Mouse (Mus musculus): ENCODE data around the gene Mydgf. TPM values are rescaled to one million over a fixed set of nuclear protein-coding genes. Genes with fewer than 3 reads are reported as not detected.

Gene Mydgf
- 58.1 and 59.0 TPM in 2 replicates for total RNA-seq (2014; rRNA removed)
- polyA plus RNA-seq (2015; fragmentation: Nextera tagmentation; extraction: Ambion mirVana) = 86.6 and 86.9 TPM in 2 replicates

DNA sequence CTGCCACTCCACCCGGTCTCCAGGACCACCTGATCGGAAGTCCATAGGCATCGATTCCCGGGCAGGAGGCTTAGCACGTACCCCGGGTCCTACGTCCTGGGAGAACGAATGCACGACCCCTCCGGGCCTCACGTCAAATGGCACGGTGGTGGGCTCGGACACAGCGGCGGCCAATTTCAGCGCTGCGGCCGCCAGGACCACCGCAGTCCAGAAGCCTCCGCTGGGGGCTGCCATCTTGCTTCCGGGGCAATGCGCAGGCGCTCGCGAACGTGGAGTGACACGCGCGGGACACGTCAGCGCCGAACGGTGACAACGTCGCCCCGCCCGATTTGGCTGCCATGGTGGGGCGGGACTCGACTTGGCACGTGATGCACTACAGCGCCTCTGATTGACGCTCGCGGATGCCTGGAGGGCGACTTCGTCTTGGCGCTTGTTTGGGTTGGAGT lies at the start of gene Mydgf:
Gene Mydgf (minus strand): TSS at position 263 of the 446 bp plus-strand sequence.
- Histone ChIP-seq H3K36me3 (ENCODE audit: insufficient read depth, low read length) (peaks cover 39% of the 10 kb centered on the region), H3K4me2 (ENCODE audit: low read depth, low read length) (peak within 1 kb of the TSS; percentile 84), H3K9me3 (ENCODE audit: low read length) (no peaks in the 10 kb centered on the region), H3K27ac (peak within 1 kb of the TSS; percentile 77), H3K4me1 (ENCODE audit: insufficient read depth, low read length) (peaks cover 7% of the 10 kb centered on the region), H3K27me3 (ENCODE audit: insufficient read depth, low read length) (no peaks in the 10 kb centered on the region), H3K9ac (replicated peaks; ENCODE audit: low read length) (peak within 1 kb of the TSS; percentile 76), H3K4me3 (ENCODE audit: low read length) (peak within 1 kb of the TSS; percentile 79)
- TF ChIP-seq CTCF (IDR thresholded peaks at IDR 0.05; ENCODE audit: low read depth) = peak; percentile 34; the same call in 1 of the 2 replicates
- peak; percentile 93 for ATAC-seq
- DNase-seq (ENCODE audit: low spot score) = peak; percentile 98
- under 1% methylated on average over 47 of the region's 47 CpGs for WGBS

DNA sequence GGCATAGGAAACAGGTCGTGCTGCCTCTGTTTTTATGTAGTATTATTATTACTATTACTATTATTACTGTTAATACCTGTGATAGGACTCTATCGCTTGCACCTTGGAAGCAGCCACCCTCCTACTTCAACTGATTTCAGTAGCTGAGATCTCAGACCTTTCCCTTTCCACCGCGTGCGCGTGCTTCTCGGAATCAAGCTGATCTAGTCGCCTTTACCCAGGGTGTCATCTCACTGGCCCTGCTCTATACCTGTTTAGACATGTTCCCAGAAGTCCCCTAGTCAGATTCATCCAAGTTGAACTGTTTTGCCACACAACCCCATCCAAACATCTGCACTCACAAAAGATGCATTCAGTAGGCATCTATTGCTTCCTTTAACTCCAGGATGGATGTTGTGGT lies 49.7 kb upstream of the Mydgf start:
- DNase-seq (ENCODE audit: low spot score) = no peak
- TF ChIP-seq CTCF (IDR thresholded peaks at IDR 0.05; ENCODE audit: low read depth) = no peak
- H3K36me3 ChIP-seq (ENCODE audit: insufficient read depth, low read length) = no peaks in the 10 kb centered on the region
- H3K27ac ChIP-seq = no peak overlapping the region
- 40% methylated on average over 8 of the region's 8 CpGs for WGBS
- no peak overlapping the region for H3K9ac ChIP-seq (replicated peaks; ENCODE audit: low read length)
- peaks cover 10% of the 10 kb centered on the region for H3K4me1 ChIP-seq (ENCODE audit: insufficient read depth, low read length)
- H3K27me3 ChIP-seq (ENCODE audit: insufficient read depth, low read length) = no peaks in the 10 kb centered on the region
- peak; percentile 14; the same call in 1 of the 2 replicates for ATAC-seq
- H3K4me3 ChIP-seq (ENCODE audit: low read length) = 0 out of 2 replicates have a peak overlapping the region, but pooled peaks have one; percentile 8
- H3K4me2 ChIP-seq (ENCODE audit: low read depth, low read length) = peak overlapping the region; percentile 43
- H3K9me3 ChIP-seq (ENCODE audit: low read length) = no peaks in the 10 kb centered on the region

DNA sequence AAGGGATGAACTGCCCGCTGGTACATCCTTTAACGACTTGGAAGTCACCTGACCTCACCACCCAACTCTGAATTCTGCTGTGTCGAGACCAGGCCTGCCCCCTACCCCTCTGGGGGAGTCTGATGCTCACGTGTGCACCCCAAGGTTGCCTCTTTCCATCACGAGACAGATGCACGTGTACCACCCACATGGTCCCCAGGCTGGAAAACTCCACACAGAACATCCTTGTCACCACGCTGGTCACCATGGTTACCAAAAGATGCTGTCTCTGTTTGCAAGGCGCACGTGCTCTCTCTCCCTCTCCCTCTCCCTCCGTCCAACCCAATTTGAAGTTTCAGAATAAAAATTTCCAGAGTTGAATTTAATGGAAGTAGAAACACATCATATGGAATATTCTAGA lies 46.2 kb upstream of the Mydgf start:
- ATAC-seq (no peak), DNase-seq (ENCODE audit: low spot score) (no peak)
- peaks cover 10% of the 10 kb centered on the region for H3K4me1 ChIP-seq (ENCODE audit: insufficient read depth, low read length)
- H3K36me3 ChIP-seq (ENCODE audit: insufficient read depth, low read length) = no peaks in the 10 kb centered on the region
- H3K9me3 ChIP-seq (ENCODE audit: low read length) = no peaks in the 10 kb centered on the region
- H3K9ac ChIP-seq (replicated peaks; ENCODE audit: low read length) = no peak overlapping the region
- H3K27ac ChIP-seq = no peak overlapping the region
- no peaks in the 10 kb centered on the region for H3K27me3 ChIP-seq (ENCODE audit: insufficient read depth, low read length)
- no peak overlapping the region for H3K4me3 ChIP-seq (ENCODE audit: low read length)
- no peak overlapping the region for H3K4me2 ChIP-seq (ENCODE audit: low read depth, low read length)
- no peak for TF ChIP-seq CTCF (IDR thresholded peaks at IDR 0.05; ENCODE audit: low read depth)
- WGBS = 46% methylated on average over 10 of the region's 10 CpGs

DNA sequence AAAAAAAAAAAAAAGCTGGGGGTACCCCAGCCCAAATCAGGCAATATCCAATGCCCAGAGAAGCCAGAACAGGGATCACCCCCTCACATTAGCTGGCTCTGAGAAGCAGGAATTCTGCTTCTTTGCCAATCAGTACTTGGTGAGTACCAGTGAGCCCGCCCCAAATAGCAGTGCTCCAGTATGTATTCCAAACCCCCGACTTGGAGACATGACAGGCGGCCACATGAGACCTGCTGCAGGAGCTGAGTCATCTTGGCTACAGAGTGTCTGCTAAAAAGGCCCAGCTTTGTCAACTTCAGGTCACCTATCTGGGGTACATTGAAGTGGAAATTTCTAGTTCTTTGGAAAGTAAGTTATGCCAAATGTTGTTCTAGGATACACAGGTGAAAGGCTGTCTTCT lies 42.8 kb upstream of the Mydgf start:
- no peak overlapping the region for H3K4me3 ChIP-seq (ENCODE audit: low read length)
- H3K27me3 ChIP-seq (ENCODE audit: insufficient read depth, low read length) = no peaks in the 10 kb centered on the region
- ATAC-seq (no peak), DNase-seq (ENCODE audit: low spot score) (no peak)
- TF ChIP-seq CTCF (IDR thresholded peaks at IDR 0.05; ENCODE audit: low read depth) = no peak
- no peaks in the 10 kb centered on the region for H3K36me3 ChIP-seq (ENCODE audit: insufficient read depth, low read length)
- no peak overlapping the region for H3K4me2 ChIP-seq (ENCODE audit: low read depth, low read length)
- no peaks in the 10 kb centered on the region for H3K4me1 ChIP-seq (ENCODE audit: insufficient read depth, low read length)
- no peaks in the 10 kb centered on the region for H3K9me3 ChIP-seq (ENCODE audit: low read length)
- no peak overlapping the region for H3K27ac ChIP-seq
- 67% methylated on average over 3 of the region's 3 CpGs for WGBS
- H3K9ac ChIP-seq (replicated peaks; ENCODE audit: low read length) = no peak overlapping the region

DNA sequence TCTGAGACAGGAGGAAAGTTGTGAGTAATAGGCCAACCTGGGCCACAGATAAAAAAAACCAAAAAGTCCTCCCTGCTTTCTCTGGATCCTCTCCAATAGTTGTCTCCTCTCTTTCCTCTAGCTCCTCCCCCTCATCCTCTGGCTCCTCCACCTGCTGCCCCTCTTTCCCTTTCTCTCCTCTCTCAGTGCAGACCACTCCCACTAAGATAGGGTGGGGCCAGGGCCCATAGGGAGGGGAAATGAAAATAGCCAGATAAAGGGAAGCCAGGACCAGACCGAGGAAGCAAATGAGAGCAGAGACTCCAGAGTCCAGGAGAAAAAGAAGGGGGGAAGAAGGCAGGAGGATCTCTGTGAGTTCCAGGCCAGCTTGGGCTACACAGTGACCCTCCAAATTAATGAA lies 41.2 kb upstream of the Mydgf start:
- Histone ChIP-seq H3K4me3 (ENCODE audit: low read length) (no peak overlapping the region), H3K27ac (no peak overlapping the region), H3K4me2 (ENCODE audit: low read depth, low read length) (no peak overlapping the region), H3K36me3 (ENCODE audit: insufficient read depth, low read length) (no peaks in the 10 kb centered on the region), H3K9me3 (ENCODE audit: low read length) (no peaks in the 10 kb centered on the region), H3K9ac (replicated peaks; ENCODE audit: low read length) (no peak overlapping the region), H3K4me1 (ENCODE audit: insufficient read depth, low read length) (no peaks in the 10 kb centered on the region), H3K27me3 (ENCODE audit: insufficient read depth, low read length) (no peaks in the 10 kb centered on the region)
- WGBS = 43% methylated on average over 1 of the region's 1 CpGs
- no peak for DNase-seq (ENCODE audit: low spot score)
- ATAC-seq = no peak
- no peak for TF ChIP-seq CTCF (IDR thresholded peaks at IDR 0.05; ENCODE audit: low read depth)

DNA sequence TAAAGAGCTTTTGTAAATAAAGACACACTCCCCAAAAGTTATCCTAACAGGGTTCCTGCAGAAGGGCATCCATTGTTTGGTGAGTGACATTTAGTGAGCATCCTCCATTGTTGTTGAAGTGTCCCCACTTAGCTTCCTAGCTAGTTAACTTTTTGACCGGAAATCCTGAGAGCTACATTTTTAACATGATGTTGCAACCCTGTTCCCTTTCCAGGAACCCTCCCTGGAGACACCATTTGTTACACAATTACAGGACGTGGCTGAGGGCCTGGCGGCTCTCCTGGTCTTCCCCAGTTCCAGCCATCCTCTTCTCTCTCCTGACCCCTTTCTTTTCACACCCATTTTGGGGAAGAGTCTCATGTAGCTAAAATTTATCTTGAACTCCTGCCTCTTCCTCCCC lies 36.1 kb upstream of the Mydgf start:
- no peak overlapping the region for H3K9ac ChIP-seq (replicated peaks; ENCODE audit: low read length)
- no peak for TF ChIP-seq CTCF (IDR thresholded peaks at IDR 0.05; ENCODE audit: low read depth)
- H3K36me3 ChIP-seq (ENCODE audit: insufficient read depth, low read length) = no peaks in the 10 kb centered on the region
- no peak overlapping the region for H3K4me3 ChIP-seq (ENCODE audit: low read length)
- no peak for ATAC-seq
- WGBS = 56% methylated on average over 3 of the region's 3 CpGs
- H3K4me1 ChIP-seq (ENCODE audit: insufficient read depth, low read length) = peaks cover 15% of the 10 kb centered on the region
- DNase-seq (ENCODE audit: low spot score) = no peak
- H3K4me2 ChIP-seq (ENCODE audit: low read depth, low read length) = no peak overlapping the region
- no peak overlapping the region for H3K27ac ChIP-seq
- H3K9me3 ChIP-seq (ENCODE audit: low read length) = no peaks in the 10 kb centered on the region
- no peaks in the 10 kb centered on the region for H3K27me3 ChIP-seq (ENCODE audit: insufficient read depth, low read length)

DNA sequence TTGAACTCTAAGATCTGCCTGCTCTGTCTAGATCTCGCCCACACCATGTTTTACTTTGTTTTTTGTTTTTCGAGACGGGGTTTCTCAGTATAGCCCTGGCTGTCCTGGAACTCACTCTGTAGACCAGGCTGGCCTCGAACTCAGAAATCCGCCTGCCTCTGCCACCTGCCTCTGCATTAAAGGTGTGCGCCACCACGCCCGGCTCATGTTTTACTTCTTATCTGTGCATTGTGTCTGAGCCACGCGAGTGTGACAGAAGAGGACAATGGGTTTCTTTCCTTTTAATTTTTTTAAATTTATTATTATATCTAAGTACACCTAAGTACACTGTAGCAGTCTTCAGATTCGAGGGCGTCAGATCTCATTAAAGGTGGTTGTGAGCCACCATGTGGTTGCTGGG lies 35.5 kb upstream of the Mydgf start:
- WGBS = 52% methylated on average over 12 of the region's 12 CpGs
- Histone ChIP-seq H3K9me3 (ENCODE audit: low read length) (no peaks in the 10 kb centered on the region), H3K4me1 (ENCODE audit: insufficient read depth, low read length) (peaks cover 15% of the 10 kb centered on the region), H3K27ac (peak overlapping the region; percentile 92), H3K4me2 (ENCODE audit: low read depth, low read length) (peak overlapping the region; percentile 94), H3K9ac (replicated peaks; ENCODE audit: low read length) (peak overlapping the region; percentile 86), H3K27me3 (ENCODE audit: insufficient read depth, low read length) (no peaks in the 10 kb centered on the region), H3K36me3 (ENCODE audit: insufficient read depth, low read length) (no peaks in the 10 kb centered on the region), H3K4me3 (ENCODE audit: low read length) (peak overlapping the region; percentile 74)
- no peak for TF ChIP-seq CTCF (IDR thresholded peaks at IDR 0.05; ENCODE audit: low read depth)
- no peak for DNase-seq (ENCODE audit: low spot score)
- ATAC-seq = no peak

Data from hindbrain, postnatal 0 days (tissue).